Mouse (Mus musculus): ENCODE measurements around the gene Frzb.

DNA sequence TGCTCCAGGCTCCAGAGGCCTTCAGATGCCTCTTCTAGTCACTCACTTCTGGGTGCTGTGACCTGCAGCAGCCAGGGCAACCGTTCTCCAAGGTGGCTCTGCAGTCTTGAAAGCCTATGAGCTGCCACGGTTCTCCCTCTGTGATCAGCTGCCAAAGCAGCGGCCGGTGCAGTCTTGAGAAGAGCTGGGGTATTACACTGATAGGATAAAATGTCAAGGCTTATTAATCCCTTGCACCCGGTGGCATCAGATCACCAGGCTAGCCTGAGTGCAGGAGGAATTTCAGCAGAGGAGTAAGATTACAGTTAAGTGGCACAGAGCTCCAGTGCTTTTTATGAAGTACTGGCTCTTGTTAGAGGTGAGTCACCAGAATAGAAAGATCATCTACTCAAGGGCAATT lies 39.4 kb upstream of the Frzb start:
- TF ChIP-seq GATA1 (IDR thresholded peaks at IDR 0.05; ENCODE audit: low read length) (no peak), TAL1 (IDR thresholded peaks at IDR 0.05; ENCODE audit: low read length) (no peak)

All from erythroblast, embryonic 14.5 days (primary cell).